Mouse (Mus musculus) cerebellum, adult 2 months (tissue): ENCODE results near the gene Tet2. TPM values are rescaled to one million over a fixed set of nuclear protein-coding genes. Genes with fewer than 3 reads are reported as not detected.

Experiments
- DNase-seq, 2 experiments: peaks; one replicate each; pipeline ENCODE4 v3.0.0; 2021
- H3K27ac ChIP-seq: fragments of 200-500 bp; 2 replicates; pipeline ENCODE4 v1.5.1; 2012; ENCODE audit warnings: low read length, control low read depth, inconsistent platforms; ENCODE audit not compliant: insufficient read depth
- H3K27me3 ChIP-seq: fragments of 200-500 bp; 2 replicates; pipeline ENCODE4 v1.6.1; 2012; ENCODE audit warnings: inconsistent platforms, mild to moderate bottlenecking, low read length, moderate library complexity; ENCODE audit not compliant: control insufficient read depth, insufficient read depth
- H3K4me1 ChIP-seq: fragments of 200-500 bp; 2 replicates; pipeline ENCODE4 v1.6.1; 2011; ENCODE audit warnings: low read length; ENCODE audit not compliant: control insufficient read depth, insufficient read depth
- H3K4me3 ChIP-seq: fragments of 200-500 bp; replicated peaks from 2 replicates; pipeline ENCODE3; 2011; ENCODE audit warnings: mild to moderate bottlenecking, low read depth, low read length, control low read depth; ENCODE audit not compliant: insufficient read depth
- CTCF ChIP-seq: fragments of 200-500 bp; IDR thresholded peaks from 2 replicates; pipeline ENCODE4 v1.5.1; 2011; ENCODE audit warnings: low read depth, mild to moderate bottlenecking, control low read depth, low read length, moderate library complexity, borderline replicate concordance; ENCODE audit not compliant: insufficient read depth
- POLR2A ChIP-seq: fragments of 200-500 bp; IDR thresholded peaks from 2 replicates; pipeline ENCODE4 v1.6.1; 2011; ENCODE audit warnings: low read length, control low read depth, borderline replicate concordance; ENCODE audit not compliant: insufficient read depth
- WGBS: fragments of 180-500 bp; shearing (Covaris S2); methylation state at CpG from one replicate; pipeline ENCODE4 v1.1.7; 2018; 5-methylcytosine and 5-hydroxymethylcytosine counted together
- polyA plus RNA-seq: library from polyadenylated mRNA; depleted of rRNA; stranded (reverse); fragments of >200 nt; gene quantifications from 2 replicates; pipeline ENCODE4 v1.2.3, GENCODE M21; 2012

Tet2 gene
- polyA plus RNA-seq, 1 experiment = 19.0 TPM

DNA sequence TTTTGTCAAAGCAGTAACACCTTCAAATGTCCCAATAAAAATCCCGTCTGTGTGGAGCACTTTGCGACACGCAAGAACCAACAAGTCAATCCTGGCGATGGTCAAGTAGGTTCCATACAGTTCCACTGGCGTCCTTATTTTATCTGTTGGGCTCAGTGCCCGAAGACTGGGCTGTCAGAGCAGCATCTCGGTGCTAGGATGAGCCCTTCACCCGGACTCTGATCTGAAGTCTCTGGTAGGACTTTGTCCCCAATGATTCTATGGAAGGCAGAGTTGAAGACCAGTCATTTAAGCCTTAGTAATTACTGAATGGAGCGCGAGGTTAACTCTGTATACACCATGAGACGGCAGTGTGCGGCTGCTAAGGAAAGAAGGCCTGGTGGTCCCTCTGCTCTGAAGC lies 30.6 kb downstream of the Tet2 start:
- no peak for DNase-seq
- no peak for TF ChIP-seq POLR2A
- TF ChIP-seq CTCF = no peak
- no peak overlapping the region for H3K27ac ChIP-seq
- no peaks in the 10 kb centered on the region for H3K27me3 ChIP-seq
- WGBS = 97% methylated on average over 12 of the region's 12 CpGs
- H3K4me1 ChIP-seq = peaks cover 5% of the 10 kb centered on the region
- H3K4me3 ChIP-seq = no peak overlapping the region

DNA sequence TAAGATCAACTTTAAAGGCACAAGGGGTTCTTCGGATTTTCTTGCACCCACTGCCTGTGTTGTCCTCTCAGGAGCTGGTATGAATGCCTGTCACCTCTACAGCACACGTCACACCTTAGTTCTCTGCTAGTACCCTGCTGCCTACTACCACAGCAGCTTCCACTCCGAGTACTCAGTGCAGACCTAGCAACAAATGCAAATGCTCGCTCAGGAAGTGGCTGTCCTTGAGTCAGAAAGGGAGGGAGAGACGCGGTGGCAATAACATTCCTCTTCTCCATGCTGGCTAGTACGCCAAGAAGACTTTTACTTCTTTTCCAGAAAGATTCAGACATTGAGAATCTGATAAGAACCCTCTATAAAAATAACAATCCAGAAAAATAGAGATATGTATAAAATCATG lies 31.5 kb downstream of the Tet2 start:
- Histone ChIP-seq H3K27ac (no peak overlapping the region), H3K4me3 (no peak overlapping the region), H3K4me1 (peaks cover 5% of the 10 kb centered on the region), H3K27me3 (no peaks in the 10 kb centered on the region)
- 94% methylated on average over 7 of the region's 7 CpGs for WGBS
- TF ChIP-seq POLR2A = no peak
- no peak for TF ChIP-seq CTCF
- DNase-seq = no peak

DNA sequence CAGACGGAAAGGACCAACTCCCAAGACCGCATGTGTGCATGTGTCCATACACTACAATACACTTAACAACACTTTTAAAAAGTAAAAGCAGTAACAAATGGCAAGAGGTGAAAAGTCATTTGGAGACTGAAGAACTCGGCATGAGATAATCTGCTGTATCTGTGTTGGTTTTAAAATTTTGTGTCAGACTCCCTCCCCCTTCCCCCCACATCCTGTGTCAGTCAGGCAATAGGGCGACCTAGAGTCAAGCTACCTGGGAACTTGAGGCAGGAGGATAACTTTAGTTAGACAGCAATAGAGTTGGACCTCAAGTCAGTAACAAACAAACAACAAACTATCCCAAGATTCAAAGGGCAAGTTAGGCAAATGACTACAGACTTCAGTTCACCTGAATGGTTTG lies 34.6 kb downstream of the Tet2 start:
- no peak for DNase-seq
- WGBS = 93% methylated on average over 4 of the region's 4 CpGs
- TF ChIP-seq POLR2A (no peak), CTCF (no peak)

DNA sequence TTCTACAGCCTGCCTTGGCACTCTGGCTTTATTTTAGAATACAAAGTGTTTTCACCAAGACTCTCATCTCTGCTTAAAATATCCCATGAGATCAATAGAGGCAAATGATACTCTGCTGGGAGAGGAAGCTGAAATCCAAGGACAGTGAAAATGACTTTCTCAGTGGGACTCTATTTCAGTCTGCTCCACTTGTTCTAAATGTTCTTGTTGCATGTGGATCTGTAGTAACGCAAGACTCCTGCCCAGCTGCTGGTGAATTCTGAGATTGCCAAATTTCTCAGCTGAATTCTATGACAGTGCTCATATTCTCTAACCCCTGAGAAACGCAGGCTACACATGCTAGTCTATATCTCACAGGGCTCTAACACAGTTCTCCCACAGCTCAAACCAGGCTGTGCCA lies 35.1 kb downstream of the Tet2 start:
- TF ChIP-seq POLR2A (no peak), CTCF (no peak)
- DNase-seq = no peak

More for the DNA sequence above, 34.6 kb downstream of the Tet2 start:
- no peak overlapping the region for H3K27ac ChIP-seq
- H3K4me3 ChIP-seq = no peak overlapping the region
- no peaks in the 10 kb centered on the region for H3K27me3 ChIP-seq
- no peaks in the 10 kb centered on the region for H3K4me1 ChIP-seq

DNA sequence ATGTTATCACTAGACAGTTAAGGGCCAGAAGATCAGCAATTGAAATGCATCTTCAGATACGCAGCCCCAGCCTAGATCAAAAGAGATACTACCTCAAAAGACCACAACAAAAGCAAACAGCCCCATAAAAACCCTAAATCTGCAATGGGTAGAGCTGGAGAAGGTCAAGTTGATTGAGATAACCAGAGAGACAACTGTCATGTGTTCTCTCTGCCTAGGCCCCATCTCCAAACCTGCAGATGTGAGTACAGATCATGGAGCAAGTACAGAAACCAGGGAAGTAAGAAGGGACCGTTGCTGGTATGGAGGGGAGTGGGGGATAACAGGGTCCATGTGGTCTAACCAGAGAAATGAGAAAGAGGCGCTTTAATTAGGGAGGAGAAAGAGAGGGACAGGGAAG lies 36.1 kb downstream of the Tet2 start:
- DNase-seq = no peak
- H3K4me3 ChIP-seq = no peak overlapping the region
- 98% methylated on average over 3 of the region's 3 CpGs for WGBS
- TF ChIP-seq CTCF (no peak), POLR2A (no peak)
- no peaks in the 10 kb centered on the region for H3K27me3 ChIP-seq
- no peaks in the 10 kb centered on the region for H3K4me1 ChIP-seq
- no peak overlapping the region for H3K27ac ChIP-seq

More for the DNA sequence above, 35.1 kb downstream of the Tet2 start:
- WGBS = 42% methylated on average over 2 of the region's 2 CpGs
- H3K4me1 ChIP-seq = no peaks in the 10 kb centered on the region
- H3K4me3 ChIP-seq = no peak overlapping the region
- no peaks in the 10 kb centered on the region for H3K27me3 ChIP-seq
- H3K27ac ChIP-seq = no peak overlapping the region

DNA sequence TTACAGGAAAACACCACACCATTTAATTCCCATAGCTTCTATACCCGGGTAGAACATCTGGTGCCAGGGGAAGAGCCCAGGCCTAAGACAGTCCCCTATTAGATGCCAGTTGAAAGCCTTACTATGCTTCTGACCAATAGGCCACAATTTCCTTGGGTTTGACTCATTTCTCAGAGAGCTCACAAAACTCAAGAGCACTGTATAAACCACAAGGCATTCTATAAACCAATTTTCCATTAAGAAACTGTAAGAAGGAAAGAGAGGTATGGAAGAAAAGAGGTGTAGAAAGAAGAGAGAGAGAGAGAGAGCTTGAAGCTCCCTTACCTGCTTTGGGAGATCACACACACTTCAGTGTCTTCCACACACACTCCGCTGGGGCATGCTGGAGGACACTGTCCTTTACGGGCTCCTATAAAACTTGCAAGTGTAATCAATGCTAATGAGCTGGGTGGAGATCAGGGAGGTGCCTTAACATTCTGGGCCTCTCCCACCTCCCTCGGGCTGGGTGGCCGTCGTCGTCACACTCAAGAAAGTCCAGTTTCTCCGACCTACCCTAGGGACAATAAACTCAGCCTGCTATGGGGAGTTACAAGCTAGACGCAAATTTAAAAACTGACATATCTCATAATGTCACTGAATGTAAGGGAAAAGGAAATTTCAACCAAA lies 38.5 kb downstream of the Tet2 start:
- H3K4me3 ChIP-seq = no peak overlapping the region
- no peak for TF ChIP-seq POLR2A
- no peak for TF ChIP-seq CTCF
- H3K27me3 ChIP-seq = no peaks in the 10 kb centered on the region
- WGBS = 87% methylated on average over 9 of the region's 9 CpGs
- no peak overlapping the region for H3K27ac ChIP-seq
- DNase-seq = no peak
- H3K4me1 ChIP-seq = no peaks in the 10 kb centered on the region

DNA sequence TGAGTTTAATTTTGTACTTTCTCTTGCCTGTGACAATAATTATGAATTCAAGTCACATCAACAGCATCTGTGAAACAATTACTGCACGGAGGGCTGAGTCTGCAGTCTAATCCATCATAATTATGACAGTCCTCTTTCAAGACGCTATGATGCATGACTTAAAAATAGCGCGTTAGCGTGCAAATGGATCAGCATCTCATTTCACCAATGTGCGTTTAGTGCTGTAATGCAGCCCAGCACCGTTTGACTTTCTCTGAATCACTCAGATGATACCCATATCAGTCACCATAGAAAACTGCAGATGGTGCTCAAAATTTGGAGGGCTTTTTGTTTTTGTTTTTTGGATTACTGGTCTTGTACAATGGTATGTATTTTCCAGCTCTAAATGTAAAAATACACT lies 48.0 kb downstream of the Tet2 start:
- no peak for DNase-seq
- TF ChIP-seq POLR2A (no peak), CTCF (no peak)

DNA sequence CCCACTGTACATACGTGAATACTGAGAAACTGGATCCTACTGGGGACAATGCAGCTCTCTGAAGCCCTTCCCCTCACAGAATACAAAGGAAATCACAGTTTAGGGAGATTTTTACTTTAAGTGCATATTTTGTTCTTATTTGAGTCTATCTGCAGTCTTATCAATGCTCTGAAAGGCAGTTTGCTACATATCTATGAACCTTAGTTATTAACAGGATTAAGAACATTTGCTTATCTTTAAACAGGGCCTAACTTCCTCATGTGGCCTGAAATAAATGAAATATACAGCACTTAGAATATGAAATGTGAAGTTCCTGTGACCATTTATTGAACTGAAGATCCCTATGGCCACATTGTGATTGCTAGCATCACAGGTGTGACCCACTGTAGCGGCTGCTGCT lies 53.6 kb downstream of the Tet2 start:
- no peak for TF ChIP-seq CTCF
- no peak for TF ChIP-seq POLR2A
- Histone ChIP-seq H3K4me3 (no peak overlapping the region), H3K4me1 (no peaks in the 10 kb centered on the region), H3K27ac (no peak overlapping the region), H3K27me3 (no peaks in the 10 kb centered on the region)
- no peak for DNase-seq
- 91% methylated on average over 2 of the region's 2 CpGs for WGBS

More for the DNA sequence above, 48.0 kb downstream of the Tet2 start:
- Histone ChIP-seq H3K4me1 (no peaks in the 10 kb centered on the region), H3K4me3 (no peak overlapping the region), H3K27ac (no peak overlapping the region), H3K27me3 (no peaks in the 10 kb centered on the region)
- 24% methylated on average over 7 of the region's 7 CpGs for WGBS
